Mouse (Mus musculus) embryonic facial prominence, embryonic 10.5 days (tissue): ENCODE data around the gene Cldn1. TPM values are rescaled to one million over a fixed set of nuclear protein-coding genes. Genes with fewer than 3 reads are reported as not detected.

ENCODE experiments used
- DNase-seq: peaks from one replicate; pipeline ENCODE4 v3.0.0-alpha.2; 2017; ENCODE audit warnings: low spot score
- H3K27ac ChIP-seq: fragments of 300-500 bp; sonication (generic); replicated peaks from 2 replicates; pipeline ENCODE4 v1.5.1; 2016; ENCODE audit warnings: mild to moderate bottlenecking
- H3K27me3 ChIP-seq: fragments of 300-500 bp; sonication (generic); replicated peaks from 2 replicates; pipeline ENCODE4 v1.6.1; 2016; ENCODE audit warnings: low read depth, mild to moderate bottlenecking; ENCODE audit not compliant: poor library complexity, severe bottlenecking
- H3K36me3 ChIP-seq: fragments of 300-500 bp; sonication (generic); replicated peaks from 2 replicates; pipeline ENCODE4 v1.6.1; 2016; ENCODE audit warnings: mild to moderate bottlenecking, moderate library complexity
- H3K4me1 ChIP-seq: fragments of 300-500 bp; sonication (generic); 2 replicates; pipeline ENCODE4 v1.6.1; 2016
- H3K4me3 ChIP-seq: fragments of 300-500 bp; sonication (generic); 2 replicates; pipeline ENCODE4 v1.5.1; 2016; ENCODE audit warnings: mild to moderate bottlenecking, moderate library complexity
- H3K9me3 ChIP-seq: fragments of 300-500 bp; sonication (generic); 2 replicates; pipeline ENCODE4 v1.6.1; 2016; ENCODE audit warnings: mild to moderate bottlenecking
- WGBS: fragments of 180-500 bp; shearing (Covaris S2); methylation state at CpG from one replicate; pipeline ENCODE4 v1.1.7; 2016; 5-methylcytosine and 5-hydroxymethylcytosine counted together
- polyA plus RNA-seq: library from polyadenylated mRNA; unstranded; fragments of >200 nt; fragmentation: Nextera tagmentation; extraction: Ambion mirVana; gene quantifications from 2 replicates; pipeline ENCODE4 v1.2.1, GENCODE M21; 2016

Gene Cldn1
- polyA plus RNA-seq, 1 experiment from 2014 or later, result 4.0 TPM

DNA sequence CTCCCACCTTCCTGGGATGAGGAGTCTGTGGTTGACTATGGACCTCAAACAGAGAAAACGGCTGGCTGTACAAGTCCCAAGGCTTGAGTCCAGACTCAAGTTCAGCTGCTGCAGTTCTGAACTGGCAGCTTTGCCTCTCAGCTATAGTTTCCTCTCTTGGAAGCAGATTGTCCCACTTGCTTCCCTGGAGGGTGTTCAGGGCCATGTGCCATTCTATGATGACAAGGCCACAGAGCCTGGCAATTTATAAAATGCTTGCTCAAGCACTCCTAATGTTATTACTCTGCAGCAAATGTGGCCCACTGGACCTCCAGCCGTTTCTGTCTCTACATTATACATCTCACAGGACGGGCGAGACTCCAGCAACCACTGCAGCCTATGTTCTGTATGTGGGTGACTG, 12.0 kb downstream of the Cldn1 start:
- no peaks in the 10 kb centered on the region for H3K36me3 ChIP-seq
- 84% methylated on average over 4 of the region's 4 CpGs for WGBS
- no peak overlapping the region for H3K27ac ChIP-seq
- H3K9me3 ChIP-seq, result no peaks in the 10 kb centered on the region
- peaks cover 4% of the 10 kb centered on the region; the same call in 1 of the 2 replicates for H3K4me1 ChIP-seq
- no peaks in the 10 kb centered on the region for H3K27me3 ChIP-seq
- no peak for DNase-seq
- no peak overlapping the region for H3K4me3 ChIP-seq

DNA sequence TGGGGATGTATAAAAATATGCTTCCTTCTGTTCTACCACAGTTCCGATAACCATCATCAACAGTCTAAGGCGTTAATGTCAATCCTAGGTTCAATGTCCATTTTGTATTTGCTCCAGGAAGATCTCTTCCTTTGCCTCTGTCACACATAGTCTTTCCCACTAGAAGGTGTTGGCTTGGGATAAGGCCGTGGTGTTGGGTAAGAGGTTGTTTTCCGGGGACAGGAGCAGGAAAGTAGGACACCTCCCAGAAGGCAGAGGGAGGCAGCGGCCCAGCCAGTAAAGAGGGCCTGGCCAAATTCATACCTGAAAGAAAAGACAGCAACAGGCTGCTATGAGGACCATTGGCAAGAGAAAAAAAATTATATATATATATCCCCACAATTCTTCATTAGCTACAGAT, 12.7 kb downstream of the Cldn1 start:
- no peak for DNase-seq
- Histone ChIP-seq H3K4me1 (peaks cover 4% of the 10 kb centered on the region; the same call in 1 of the 2 replicates), H3K36me3 (no peaks in the 10 kb centered on the region), H3K27me3 (no peaks in the 10 kb centered on the region), H3K27ac (no peak overlapping the region), H3K4me3 (no peak overlapping the region), H3K9me3 (no peaks in the 10 kb centered on the region)
- WGBS, result 92% methylated on average over 5 of the region's 5 CpGs

GRCm38 (mm10) chr16:26357863-26358780, 13.5 kb downstream of the Cldn1 start:
- WGBS, result 77% methylated on average over 5 of the region's 5 CpGs
- no peak for DNase-seq
- Histone ChIP-seq H3K4me3 (no peak overlapping the region), H3K27ac (no peak overlapping the region), H3K9me3 (no peaks in the 10 kb centered on the region), H3K27me3 (no peaks in the 10 kb centered on the region), H3K4me1 (peaks cover 4% of the 10 kb centered on the region; the same call in 1 of the 2 replicates), H3K36me3 (no peaks in the 10 kb centered on the region)

- no peaks in the 10 kb centered on the region for H3K27me3 ChIP-seq
- H3K27ac ChIP-seq, result no peak overlapping the region
- H3K4me3 ChIP-seq, result no peak overlapping the region
- H3K4me1 ChIP-seq, result peaks cover under 1% of the 10 kb centered on the region; the same call in 1 of the 2 replicates
- no peak for DNase-seq
- no peaks in the 10 kb centered on the region for H3K9me3 ChIP-seq
- WGBS, result 89% methylated on average over 1 of the region's 1 CpGs
- H3K36me3 ChIP-seq, result no peaks in the 10 kb centered on the region
These were observed 16.1 kb downstream of the Cldn1 start for GRCm38 (mm10) chr16:26355513-26355912.

GRCm38 (mm10) chr16:26350786-26351185, 20.9 kb downstream of the Cldn1 start:
- Histone ChIP-seq H3K4me3 (no peak overlapping the region), H3K27me3 (no peaks in the 10 kb centered on the region), H3K4me1 (no peaks in the 10 kb centered on the region), H3K27ac (no peak overlapping the region), H3K9me3 (no peaks in the 10 kb centered on the region), H3K36me3 (no peaks in the 10 kb centered on the region)
- DNase-seq, result no peak
- 90% methylated on average over 4 of the region's 4 CpGs for WGBS

- Histone ChIP-seq H3K4me1 (no peaks in the 10 kb centered on the region), H3K9me3 (no peaks in the 10 kb centered on the region), H3K27ac (no peak overlapping the region), H3K27me3 (no peaks in the 10 kb centered on the region), H3K36me3 (no peaks in the 10 kb centered on the region), H3K4me3 (no peak overlapping the region)
- no peak for DNase-seq
- 87% methylated on average over 1 of the region's 1 CpGs for WGBS
These were observed 22.8 kb downstream of the Cldn1 start for GRCm38 (mm10) chr16:26348809-26349208.

- no peak overlapping the region for H3K4me3 ChIP-seq
These were observed 55.4 kb downstream of the Cldn1 start for GRCm38 (mm10) chr16:26316281-26316680.

GRCm38 (mm10) chr16:26314815-26315214, 56.8 kb downstream of the Cldn1 start:
- WGBS, result 81% methylated on average over 13 of the region's 13 CpGs
- DNase-seq, result peak; percentile 26
- Histone ChIP-seq H3K4me3 (no peak overlapping the region), H3K4me1 (no peaks in the 10 kb centered on the region), H3K36me3 (no peaks in the 10 kb centered on the region), H3K27me3 (no peaks in the 10 kb centered on the region), H3K9me3 (no peaks in the 10 kb centered on the region), H3K27ac (no peak overlapping the region)

More at GRCm38 (mm10) chr16:26316281-26316680, 55.4 kb downstream of the Cldn1 start:
- Histone ChIP-seq H3K27ac (no peak overlapping the region), H3K27me3 (no peaks in the 10 kb centered on the region), H3K9me3 (no peaks in the 10 kb centered on the region), H3K4me1 (no peaks in the 10 kb centered on the region), H3K36me3 (no peaks in the 10 kb centered on the region)
- DNase-seq, result no peak
- WGBS, result 77% methylated on average over 7 of the region's 7 CpGs

- no peaks in the 10 kb centered on the region for H3K27me3 ChIP-seq
- H3K9me3 ChIP-seq, result no peaks in the 10 kb centered on the region
- 94% methylated on average over 2 of the region's 2 CpGs for WGBS
- no peak for DNase-seq
- no peaks in the 10 kb centered on the region for H3K4me1 ChIP-seq
- no peaks in the 10 kb centered on the region for H3K36me3 ChIP-seq
- H3K4me3 ChIP-seq, result no peak overlapping the region
- H3K27ac ChIP-seq, result no peak overlapping the region
These were observed 62.2 kb downstream of the Cldn1 start for GRCm38 (mm10) chr16:26309402-26309801.

Other genes starting within 250 kb of the Cldn1 start
- gene Cldn16, start 91.3 kb upstream of the Cldn1 start, polyA plus RNA-seq, result not detected in 2 replicates
- not detected in 2 replicates for gene Tmem207, start 154.9 kb upstream of the Cldn1 start, polyA plus RNA-seq
- gene Il1rap, start 209.9 kb upstream of the Cldn1 start, polyA plus RNA-seq, result 2.9 and 3.0 TPM in 2 replicates